Mouse (Mus musculus) ES-CJ7 (cell line): Measurements from ENCODE around the gene Ppp1r3d.

Experiments
- DNase-seq: peaks from one replicate; pipeline ENCODE4 v3.0.0; 2011; ENCODE audit warnings: low read depth, low spot score

Ppp1r3d gene

DNA sequence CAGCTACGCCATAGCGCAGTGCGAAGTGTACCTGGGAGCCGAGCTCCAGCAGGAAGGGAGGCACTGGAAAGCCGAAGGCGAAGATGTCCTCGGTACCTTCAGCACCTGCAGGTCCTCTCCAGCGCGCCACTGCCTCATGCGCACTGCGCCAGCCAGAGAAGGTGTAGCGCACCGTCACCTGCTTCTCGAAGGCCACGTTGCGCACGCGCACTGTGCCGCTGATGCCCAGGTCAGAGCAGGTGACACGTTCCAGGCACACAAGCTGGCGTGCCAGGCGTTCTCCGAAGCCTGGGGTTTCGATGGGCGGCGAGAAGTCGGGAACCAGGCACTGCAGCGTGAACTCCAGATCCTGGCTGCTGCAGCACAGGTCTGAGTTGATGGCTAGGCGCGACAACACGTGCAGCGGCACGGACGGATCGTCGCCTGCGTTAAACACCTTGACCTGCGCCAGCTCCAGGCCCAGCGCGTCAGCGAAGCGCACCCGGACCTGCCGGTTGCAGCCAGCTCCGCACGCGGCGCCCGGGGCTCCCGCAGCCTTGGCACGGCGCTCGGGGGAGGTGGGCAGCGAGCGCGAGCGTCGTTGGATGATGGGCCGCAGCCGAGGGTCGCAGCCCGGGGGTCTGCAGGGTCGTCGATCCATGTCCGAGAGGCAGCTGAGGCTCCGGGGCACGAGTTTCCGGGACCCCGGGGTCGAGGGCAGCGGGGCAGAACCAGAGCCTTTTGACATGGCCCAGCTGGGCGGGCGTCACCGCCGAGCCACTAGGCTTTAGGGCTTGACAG lies 601 bp downstream of the Ppp1r3d start:
- peak; percentile 54 for DNase-seq

GRCm38 (mm10) chr2:178413081-178413480 lies 1.2 kb downstream of the Ppp1r3d start:
- no peak for DNase-seq

DNA sequence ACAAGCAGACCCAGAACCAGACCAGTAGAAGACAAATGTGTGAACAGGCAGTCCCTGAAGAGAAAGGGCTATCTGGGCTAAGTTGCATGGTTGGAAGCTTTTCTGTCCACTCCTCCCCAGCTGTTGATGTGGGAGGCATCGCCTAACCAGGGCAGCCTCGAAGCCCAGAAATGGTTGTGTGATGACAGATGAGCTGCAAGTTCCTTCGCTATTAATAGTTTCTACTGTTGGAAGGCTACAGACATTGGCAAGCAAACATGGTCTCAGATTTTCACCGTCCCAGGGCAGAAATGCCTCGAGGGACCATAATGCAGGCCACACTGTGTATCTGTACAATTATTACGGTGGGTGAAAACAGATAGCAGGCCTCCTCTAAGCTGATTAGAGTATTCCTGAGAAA lies 1.7 kb downstream of the Ppp1r3d start:
- DNase-seq: no peak

DNA sequence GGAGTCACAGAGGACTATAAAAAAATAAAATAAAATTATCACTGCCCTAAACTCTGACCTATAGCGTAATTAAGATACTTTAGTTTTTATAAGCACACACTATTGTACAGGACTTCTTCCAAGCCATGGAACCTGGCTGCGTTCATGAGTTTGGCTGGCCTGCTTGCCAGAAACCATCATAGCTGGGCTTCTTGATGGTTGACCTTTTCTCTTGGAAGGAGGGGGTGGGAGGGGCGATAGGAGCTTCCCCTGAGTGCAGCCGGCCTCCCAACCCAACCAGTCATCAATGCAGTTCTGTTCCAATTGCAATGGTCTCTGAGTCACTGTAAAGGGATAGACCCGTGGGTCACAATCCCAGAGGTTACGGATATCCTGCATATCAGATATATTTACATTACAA lies 4.0 kb downstream of the Ppp1r3d start:
- DNase-seq: no peak

DNA sequence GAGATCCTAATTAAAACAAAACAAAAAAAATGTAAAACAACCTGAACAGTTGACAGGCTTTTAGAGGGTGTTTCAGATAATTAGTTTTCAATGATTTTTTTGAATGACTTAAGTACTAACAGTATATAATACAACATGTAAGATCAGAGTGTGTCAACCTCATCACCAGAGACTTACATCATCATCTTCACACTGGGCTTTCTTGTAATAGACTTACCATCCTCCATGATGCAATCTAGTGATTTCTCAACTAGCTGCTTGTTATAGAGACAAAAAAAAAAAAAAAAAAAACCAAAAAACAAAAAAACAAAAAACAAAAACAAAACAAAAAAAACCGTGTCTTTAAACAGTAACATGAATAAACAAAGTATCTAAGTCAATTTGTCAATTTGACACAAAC lies 5.2 kb downstream of the Ppp1r3d start:
- DNase-seq: no peak

DNA sequence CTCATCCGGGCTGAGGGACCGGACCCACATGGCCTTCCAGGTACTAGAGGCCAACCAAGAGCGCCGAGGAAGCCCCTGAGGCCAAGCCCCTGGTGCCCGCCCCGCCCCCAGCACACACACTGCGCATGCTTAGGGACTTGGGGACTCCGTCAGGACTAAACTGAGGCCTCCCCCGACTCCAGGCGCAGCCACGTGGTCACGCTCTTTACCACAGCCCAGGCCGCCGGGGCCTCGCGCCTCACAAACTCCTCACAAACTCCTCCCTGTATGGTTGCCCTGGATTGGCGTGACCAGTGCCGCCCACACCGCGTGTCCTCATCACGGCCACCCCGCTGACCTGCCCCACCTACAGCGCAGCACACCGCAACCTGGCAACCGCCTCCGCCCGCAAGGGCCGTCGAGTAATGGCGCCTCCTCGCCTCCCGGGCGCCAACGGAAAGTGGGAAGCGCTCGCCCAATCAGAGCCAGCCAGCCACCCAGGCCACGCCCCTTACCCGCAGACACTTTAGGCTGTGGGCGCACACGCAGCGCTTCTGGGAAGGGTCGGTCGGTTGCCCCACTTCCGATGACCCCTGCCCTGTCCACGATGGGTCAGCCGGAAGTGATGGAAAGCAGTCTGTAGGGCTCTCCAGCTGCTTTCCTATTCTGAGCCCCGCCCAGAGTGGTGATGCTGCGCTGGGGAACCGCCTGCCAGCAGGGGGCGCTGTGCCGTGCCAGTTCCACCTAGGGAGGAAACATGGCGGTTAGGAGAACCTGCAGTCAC lies 7.0 kb downstream of the Ppp1r3d start, which contains the start of gene Sycp2:
Sycp2 (minus strand) TSS at position 633 of the 763 bp plus-strand sequence.
- peak; percentile 64 for DNase-seq
